Mouse (Mus musculus) brain, embryonic 14.5 days (tissue): Measurements from ENCODE around the gene Ccdc3.

Source experiments
- CTCF ChIP-seq: fragments of 200-500 bp; IDR thresholded peaks from 2 replicates; pipeline ENCODE4 v1.5.1; 2012; ENCODE audit warnings: inconsistent platforms, mild to moderate bottlenecking, moderate library complexity, borderline replicate concordance; ENCODE audit not compliant: insufficient read depth, insufficient read length; ENCODE audit errors: extremely low read depth
- POLR2A ChIP-seq: fragments of 200-500 bp; IDR thresholded peaks from 2 replicates; pipeline ENCODE4 v1.6.1; 2012; ENCODE audit warnings: mild to moderate bottlenecking, inconsistent platforms, borderline replicate concordance; ENCODE audit not compliant: poor library complexity, insufficient read depth, insufficient read length, severe bottlenecking; ENCODE audit errors: extremely low read depth

DNA sequence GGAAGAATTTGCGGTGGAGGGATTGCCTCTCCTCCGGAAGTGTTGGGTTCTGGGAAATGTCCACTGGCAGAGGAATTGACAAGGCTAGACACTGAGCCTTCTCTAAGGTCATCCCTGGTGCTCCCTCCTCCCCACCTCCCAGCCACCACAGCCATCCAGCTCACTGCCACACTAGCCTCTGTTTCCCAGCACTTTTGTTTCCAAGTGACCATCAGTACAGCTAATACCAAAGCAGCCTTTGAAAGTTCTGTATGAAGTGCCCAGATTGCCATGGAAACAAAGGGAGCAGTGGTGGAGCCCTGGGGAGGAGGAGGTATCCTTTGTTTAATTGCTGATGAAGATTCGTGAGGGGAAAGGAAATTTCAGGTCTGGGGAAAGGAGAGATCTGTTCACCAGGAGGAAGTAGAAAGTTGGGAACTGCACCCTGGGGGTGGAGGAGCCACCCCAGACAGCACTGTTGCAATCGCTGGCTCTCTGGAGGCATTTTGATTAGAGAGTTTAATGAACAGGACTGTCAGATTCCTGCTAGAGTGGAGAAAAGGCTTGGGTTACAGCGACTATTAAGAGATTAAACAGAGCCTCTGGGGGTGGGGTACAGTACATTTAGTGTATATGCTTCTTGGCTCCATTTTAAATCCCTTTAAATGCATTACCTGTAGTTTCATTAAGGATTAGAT lies 20.6 kb upstream of the Ccdc3 start:
- TF ChIP-seq CTCF (no peak), POLR2A (no peak)
